Mouse (Mus musculus) heart, postnatal 0 days (tissue): Measurements from ENCODE around the gene Tfeb.

Source experiments
- CTCF ChIP-seq: IDR thresholded peaks from 2 replicates; pipeline ENCODE4 v1.5.1; 2016; ENCODE audit warnings: antibody characterized with exemption, control low read depth, low read depth
- EP300 ChIP-seq: IDR thresholded peaks from 2 replicates; pipeline ENCODE4 v1.6.1; 2016; ENCODE audit warnings: antibody characterized with exemption, low read depth

- TF ChIP-seq CTCF (no peak), EP300 (no peak)
These were observed 101.0 kb downstream of the Tfeb start for GRCm38 (mm10) chr17:47837808-47838207.
